Mouse (Mus musculus): ENCODE measurements around the gene Cacna2d3.

GRCm38 (mm10) chr14:29111666-29112065 is 610.0 kb downstream of the Cacna2d3 start:
- no peak for TF ChIP-seq CTCF (IDR thresholded peaks at IDR 0.05; ENCODE audit: insufficient read depth, low read depth, low read length)
- no peak for TF ChIP-seq POLR2A (IDR thresholded peaks at IDR 0.05; ENCODE audit: insufficient read depth, low read depth, low read length)

Data from olfactory bulb, adult 2 months (tissue).